Mouse (Mus musculus): ENCODE results near the gene Nutf2.

DNA sequence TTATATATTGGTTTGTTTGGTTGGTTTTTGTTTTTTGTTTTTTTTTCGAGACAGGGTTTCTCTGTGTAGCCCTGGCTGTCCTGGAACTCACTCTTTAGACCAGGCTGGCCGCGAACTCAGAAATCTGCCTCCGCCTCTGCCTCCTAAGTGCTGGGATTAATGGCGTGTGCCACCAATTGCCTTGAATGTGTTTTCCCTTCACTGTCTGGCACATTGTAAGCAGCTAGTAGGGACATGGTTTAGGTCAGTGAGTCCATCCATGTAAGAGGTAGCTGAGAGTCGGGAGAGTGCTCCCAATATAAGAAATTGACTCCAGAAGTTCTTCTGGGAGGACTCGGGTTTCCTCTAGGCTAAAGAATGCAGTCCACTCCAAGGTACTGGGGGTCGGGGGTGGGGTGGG, 6.1 kb upstream of the Nutf2 start:
- TF ChIP-seq CTCF (IDR thresholded peaks at IDR 0.05; ENCODE audit: extremely low read depth, insufficient read depth, insufficient read length, insufficient replicate concordance) (no peak), POLR2A (IDR thresholded peaks at IDR 0.05; ENCODE audit: low read depth, low read length) (no peak)
